Mouse (Mus musculus) cerebellum, adult 11 months (tissue): ENCODE measurements around the gene Cdk14.

Experiments used
- DNase-seq: peaks from one replicate; pipeline ENCODE4 v3.0.0; 2022

Cdk14 gene

DNA sequence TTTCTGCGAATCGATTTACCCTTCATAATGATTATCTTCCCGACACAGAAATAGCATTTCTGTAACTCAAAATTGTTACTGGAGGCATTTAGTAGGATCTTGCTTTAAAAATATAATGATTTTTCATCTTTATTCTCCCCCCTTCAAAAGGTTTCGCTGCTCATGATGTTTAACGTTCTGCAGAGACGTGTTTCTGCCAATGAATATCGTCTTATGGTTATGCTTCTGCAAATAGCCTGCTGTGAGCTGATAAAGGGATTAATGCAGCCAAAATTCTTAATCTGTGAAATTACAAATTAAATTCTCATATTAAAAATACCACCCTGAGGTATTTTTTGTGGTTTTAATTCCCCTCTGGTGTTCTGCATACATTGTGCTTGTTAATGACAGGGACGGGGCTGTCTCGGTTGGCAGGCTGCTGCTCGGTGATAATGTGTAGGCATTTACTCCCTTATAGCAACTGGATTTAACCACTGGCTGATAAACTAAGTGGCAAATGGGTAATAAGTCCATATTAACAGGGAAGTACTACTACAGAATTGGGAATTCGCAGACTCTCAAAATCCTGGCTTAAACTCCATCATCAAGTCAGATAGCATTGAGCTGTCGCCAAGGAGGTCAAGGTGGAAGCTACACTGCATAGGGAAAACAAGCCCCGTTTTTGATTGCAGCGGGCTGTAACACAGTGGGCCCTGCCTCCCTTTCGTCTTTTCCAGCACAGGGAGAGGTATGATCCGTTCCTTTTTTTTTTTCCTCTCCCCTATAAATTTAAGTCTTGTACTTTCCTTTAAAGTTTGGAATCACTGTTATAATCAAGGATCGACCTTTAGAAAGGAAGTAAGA lies 528.0 kb downstream of the Cdk14 start:
- no peak for DNase-seq

DNA sequence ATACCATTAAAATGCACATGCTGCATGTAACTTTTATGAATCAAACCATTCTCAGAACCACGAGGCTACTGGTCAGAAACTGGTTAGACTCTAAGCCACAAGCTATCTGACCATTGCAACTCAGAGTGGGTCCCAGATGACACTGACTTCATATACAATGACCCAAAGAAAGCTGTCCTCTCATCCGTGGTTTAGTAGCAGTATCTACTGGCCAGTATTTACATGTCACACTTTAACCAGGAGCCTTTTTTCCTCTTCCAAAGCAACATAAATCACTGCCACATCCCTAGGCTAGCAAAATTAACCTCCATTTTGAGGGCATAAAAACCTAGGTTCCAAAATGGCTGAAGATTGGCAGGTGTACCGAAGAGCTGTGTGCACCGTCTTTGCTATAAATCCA lies 533.0 kb downstream of the Cdk14 start:
- DNase-seq: no peak

DNA sequence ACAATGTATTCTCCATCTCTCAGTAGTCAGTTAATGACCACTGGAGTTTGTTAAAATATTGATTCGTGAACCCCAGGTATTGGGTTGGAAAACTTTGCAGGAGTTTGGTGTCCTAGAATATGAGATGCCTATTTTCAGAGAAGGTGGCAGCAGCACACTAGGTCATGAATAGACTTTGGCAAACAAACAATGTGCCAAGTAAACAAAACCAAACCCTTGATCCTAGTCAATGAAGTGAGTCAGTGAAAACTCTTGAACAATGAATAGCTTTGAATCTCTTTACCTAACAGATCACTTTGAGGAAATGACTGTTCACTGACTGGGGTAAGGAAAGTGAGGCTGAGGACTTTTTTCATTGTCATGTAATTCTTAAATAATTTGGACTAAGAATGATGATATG lies 537.3 kb downstream of the Cdk14 start:
- no peak for DNase-seq

DNA sequence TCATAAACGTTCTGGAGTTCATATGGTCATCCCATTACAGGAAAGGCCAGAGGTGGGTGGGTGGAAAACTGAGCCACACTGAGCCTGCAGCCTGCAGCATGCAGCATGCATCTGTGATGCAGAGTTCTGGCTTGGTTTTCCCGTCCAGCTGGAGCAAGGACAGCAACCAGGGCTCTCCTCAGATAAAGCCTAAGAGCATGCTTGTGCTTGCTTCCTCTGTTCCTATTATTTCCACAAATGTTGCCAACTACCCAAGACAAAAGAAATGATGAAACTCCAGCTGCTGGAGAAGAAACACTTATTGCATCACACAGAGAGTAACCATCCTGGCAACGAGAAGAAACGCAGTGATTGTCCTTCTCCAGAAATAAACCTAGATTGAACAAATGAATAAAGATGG lies 539.8 kb downstream of the Cdk14 start:
- no peak for DNase-seq

DNA sequence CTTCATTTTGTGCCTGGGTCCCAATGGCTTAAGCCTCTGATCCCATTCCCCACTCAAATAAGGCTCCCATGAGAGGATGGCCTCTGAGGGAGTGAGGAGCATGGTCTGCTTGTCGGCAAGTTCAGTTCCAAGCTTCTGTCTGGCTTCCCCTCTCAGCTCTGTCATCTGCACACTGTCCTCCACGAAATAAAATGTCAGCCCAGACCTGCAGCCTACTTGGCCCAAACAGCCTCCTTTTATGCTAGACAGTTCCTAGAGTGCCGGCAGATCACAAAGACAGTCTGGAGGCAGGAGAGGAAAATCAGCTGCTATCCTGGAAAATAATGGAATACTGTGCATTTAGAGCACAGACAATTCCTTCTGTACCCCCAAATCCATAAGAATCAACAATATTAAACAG lies 541.2 kb downstream of the Cdk14 start:
- no peak for DNase-seq

DNA sequence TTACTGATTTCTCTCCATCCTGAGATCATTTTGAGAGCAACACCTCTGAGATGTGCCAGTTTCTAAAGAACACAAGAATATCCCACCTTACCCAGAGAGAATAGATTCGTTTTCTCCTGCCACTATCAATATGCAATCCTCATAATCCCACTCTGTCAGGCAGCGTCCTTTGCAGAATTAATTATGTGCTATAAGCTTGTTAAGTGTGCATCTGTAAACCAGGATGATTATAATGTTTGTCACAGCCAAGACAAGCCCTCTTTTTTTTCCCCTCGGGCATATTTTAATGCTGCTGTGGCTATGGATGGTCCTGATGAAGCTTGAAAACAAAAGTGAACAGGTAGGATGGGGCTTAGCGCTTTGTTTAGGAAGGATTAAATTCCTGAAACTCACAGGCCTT lies 542.5 kb downstream of the Cdk14 start:
- no peak for DNase-seq

DNA sequence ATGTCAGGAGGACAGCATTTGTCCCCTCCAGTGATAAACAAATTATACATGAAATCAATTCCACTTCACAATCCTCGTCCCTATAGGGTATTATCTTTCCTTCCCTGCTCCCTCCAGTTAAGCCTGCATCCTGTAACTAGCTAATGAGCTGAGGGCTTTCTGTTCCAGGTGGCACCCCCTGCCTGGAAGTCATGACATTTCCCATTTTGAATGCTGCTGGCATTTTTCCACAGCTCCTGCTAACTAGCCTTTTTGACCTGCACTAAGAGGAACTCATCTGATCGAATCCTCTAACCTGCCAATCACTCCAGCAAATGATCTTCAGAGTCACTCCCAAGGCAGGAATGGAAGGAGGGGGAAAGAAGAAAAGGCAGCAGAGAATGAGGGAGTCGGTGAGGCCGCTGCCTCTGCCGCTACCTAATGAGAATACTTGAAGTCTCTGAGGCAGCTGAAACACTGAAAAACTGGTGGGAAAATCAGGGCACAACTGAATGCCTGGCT lies 542.9 kb downstream of the Cdk14 start:
- DNase-seq: no peak

DNA sequence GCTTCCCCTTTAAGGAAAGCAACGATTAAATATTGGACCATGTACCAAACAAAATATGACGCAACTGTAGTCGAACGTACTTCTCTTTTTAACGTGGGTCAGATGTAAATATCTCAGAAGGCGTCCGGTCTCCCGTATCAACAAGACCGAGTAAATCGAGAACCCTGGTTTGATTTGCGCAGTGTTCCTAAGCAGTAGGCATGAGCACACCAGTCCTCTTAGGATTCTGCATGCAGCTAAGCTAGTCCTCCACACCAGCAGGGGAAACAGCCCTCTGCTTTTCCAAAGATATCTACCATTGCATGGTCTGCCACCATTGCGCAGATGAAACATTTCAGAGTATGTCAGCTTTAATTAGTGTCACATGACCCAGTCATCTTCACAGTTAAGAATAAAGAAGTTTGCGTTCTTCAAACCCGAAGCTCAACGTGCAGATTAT lies 543.4 kb downstream of the Cdk14 start:
- no peak for DNase-seq

DNA sequence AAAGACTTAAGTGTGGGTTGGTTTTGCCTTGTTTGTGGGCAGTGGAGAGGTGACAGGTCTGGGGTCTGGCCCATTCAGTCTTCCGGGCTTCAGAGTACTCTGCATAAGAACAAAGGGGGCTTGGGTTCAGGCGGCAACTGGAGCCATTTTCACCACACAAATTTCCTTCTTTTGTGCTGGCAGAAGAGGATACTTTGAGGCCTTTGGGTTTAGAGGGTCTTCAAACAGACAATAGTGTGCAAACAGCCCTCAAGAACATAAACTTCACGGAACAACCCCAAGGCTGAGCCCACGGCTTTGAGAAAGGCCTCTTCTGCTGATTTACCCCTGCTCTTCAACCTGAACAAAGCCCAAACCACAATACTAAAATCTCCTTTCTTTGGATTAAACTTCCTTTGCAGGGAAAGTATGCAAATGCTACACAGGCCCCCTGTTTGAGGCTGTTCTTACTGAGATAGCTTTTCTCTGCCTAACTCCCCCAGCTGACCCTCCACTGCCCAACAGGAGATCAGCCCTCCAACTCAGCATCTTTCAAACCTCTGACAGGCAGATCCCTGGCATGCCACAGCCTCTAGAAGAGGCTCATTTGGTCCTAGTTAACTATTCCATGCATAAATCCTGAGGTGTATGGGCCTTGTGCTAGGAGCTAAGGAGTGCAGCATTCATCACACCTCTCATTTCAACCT lies 549.9 kb downstream of the Cdk14 start:
- DNase-seq: no peak

DNA sequence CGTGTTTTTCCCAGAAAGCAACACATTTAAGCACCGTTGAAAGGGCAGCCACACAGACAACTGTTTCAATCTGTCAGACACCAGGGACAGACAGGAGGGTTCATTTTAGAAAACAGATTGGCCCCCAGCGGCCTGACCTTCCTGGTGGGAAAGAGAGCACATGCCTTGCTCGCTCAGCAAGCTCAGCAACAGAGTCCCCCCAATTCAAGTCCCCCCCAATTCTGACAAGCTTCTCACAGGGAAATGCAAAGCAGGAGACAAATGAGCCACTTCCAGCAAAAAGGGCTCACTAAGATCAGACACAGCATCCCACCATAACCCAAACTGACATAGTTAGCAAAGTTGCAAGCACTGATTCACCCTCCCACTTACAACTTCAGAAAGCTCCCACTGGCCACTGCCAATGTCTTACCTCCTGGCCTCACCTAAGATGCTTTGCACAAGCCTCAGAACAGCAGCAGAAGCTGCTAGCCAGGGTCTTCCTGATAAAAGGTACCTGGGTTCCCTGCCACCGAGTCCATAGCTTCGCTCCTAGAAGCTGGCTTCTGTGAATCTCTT lies 551.5 kb downstream of the Cdk14 start:
- DNase-seq: no peak

DNA sequence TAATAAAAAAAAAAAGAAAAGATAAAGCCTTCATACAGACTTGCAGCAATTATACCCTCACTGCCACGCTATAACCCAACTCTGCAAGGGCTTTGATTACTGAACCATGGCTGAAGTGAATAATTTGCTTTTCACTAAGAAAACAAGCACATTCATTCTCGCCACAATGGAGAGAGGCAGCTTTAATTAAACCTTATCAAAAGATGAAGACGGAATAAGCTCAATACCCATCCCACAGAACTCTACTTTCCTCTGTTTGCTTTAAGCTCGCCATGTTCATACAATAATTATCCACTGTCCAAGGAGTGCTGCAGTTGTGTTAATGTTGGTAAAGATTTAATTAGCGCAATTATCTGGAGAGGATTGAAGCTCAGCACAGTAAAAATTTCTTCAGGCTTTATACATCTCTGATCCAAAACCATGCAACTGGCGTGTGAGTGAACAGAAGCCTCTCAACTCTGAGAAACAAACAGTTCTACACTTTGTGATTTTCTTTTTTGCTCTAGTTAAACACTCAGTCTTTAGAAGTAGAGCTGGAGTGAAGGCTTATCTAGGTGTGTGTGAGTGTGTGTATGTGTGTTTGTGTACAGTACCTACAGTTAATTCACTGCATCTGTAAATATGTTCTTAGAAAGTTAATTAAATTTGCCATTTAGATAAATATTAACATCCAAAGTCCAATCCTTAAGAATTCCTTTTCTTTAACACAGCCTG lies 552.1 kb downstream of the Cdk14 start:
- DNase-seq: no peak

DNA sequence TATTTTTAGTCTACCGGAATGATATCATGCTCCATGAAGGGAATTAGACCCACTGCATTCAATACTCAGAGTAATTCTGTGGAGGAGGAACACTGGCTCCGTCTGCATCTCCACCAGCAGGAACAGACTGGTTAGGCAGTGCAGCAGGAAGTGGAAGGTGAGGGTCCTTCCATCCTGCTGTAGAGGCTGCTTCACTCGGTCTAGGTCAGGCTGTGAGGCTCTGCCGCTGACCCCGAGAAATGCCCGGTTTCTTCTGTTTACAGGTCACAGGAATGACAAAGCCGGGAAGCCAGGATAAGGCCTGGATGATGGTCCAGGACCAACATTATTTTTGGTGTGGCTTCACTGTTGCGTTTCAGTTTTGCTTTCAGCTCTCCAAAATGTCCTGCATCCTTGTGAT lies 553.2 kb downstream of the Cdk14 start:
- no peak for DNase-seq

DNA sequence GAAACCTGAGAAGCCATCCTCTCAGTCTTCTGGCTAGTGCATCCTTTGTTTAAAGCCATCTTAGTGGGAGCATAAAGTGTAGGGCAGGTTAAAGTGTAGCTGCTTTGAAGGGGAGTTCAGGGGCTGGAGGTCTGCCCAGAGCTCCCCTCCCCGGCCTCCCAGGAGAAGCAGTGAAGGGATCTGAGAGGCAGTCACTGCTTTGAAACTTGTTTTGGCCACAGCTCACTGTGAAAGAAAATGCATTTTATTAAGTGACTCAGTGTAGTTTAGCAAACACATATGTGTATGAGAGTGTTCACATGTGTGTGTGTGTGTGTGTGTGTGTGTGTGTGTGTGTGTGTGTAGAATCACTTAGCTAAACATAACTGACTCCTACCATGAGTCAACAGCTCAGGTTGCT lies 554.0 kb downstream of the Cdk14 start:
- no peak for DNase-seq

DNA sequence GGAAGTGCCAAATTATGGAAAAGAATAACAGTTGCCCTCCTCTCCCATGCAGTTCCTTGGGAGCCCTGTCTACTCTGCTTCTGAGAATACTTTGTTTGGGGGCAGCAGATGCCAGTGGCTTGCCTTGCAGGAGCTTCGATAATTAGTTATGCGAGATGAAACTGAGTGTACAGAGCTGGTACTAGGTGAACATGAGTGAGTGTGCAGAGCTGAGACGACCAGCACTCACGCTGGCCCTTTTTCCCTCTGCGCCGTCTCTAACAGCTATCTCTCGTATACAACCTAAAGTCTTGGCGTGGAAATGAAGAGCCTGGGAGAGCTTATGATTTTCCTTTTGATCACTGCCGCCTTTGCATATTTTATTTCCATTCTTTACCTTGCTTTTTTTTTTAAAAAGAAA lies 558.5 kb downstream of the Cdk14 start:
- no peak for DNase-seq

DNA sequence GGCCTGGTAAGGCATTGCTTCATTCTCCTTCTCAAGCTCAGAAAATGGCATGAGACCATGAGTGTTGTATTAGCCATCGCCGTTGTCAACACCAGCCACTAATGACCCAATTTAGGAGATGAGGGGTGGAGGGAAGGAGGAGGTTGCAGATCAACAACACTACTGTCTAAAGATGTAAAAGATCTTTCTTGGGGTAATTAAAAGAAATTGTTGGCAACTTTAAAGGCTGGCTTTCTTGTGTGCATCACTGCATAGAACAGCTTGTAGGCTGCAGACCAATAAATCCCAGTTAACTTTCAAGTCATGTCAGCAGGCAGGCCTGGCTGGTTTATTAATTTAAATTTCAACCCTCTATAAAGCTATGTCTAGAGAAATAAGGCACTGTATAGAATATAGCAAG lies 559.0 kb downstream of the Cdk14 start:
- DNase-seq: no peak

DNA sequence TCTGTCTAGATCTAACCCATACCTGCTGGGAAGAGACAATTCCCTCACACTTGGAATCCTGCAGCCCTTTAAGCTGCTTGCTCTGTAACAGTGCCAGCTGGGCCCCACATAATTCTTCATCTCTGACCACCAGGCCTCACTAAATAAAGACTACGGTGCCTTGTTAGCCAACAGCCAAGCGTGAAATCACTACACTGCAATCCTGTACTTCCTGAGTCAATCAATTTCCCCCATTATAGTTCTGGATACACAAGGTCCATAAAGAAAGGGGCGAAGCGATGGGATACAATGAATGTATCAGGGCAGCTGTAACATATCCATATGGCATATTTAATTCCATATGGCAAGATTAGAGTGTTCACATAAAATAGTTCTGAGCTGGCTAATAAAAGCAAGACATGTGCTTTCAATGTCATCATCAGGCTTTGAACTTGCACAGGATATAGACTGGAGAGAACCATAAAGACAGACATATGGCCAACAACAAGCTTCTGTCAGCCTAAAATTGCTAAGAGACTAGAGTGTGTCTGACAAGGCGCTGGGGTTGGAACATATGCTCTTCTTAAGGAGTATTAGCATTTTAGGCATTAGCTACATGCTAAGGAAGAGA lies 562.0 kb downstream of the Cdk14 start:
- no peak for DNase-seq

DNA sequence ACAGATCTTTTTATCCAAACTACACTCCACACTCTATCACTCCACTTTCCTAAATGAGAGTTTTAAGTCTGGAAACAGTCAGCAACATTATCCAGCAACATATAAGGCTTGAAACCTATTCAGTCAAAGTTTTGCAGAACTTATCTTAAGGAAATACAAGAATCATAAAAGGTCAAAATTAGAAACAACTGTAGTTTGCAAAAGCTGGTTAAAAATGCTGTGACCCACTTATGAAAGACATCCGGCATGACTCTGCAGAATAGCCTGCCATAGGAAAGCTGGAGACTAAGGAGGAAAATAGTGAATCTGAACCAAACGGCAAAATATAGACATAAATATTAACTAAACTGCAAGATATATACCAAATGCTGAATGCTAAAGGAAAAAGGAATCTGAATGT lies 566.6 kb downstream of the Cdk14 start:
- DNase-seq: no peak

DNA sequence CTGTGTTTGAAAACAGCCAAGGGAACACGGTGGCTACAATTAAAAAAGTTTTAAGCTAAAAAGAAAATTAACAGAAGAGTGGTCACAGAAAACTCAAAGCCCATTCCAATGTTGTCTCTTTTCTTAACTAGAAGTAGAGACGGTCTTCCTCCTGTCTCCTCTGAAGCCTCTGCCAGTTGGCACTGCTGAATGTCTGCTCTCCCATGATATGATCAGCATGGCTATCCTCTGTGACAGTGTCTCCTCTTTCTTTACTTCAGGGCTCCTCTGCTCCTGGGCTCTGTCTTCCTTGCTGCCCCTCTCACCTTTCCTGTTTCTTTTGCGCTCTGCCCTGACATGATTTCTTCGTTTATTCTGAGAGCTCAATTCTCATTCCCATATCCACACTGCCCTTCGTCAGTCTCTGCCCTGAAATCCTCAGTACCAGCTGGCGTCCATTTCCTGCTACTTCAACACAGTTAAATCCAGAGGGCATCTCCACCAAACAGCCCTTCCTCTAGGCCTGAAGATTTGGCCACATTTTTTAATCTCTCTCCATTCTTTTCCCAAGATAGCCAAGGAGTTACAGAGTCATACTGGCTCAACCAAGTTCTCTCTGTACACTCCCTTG lies 567.3 kb downstream of the Cdk14 start:
- no peak for DNase-seq

DNA sequence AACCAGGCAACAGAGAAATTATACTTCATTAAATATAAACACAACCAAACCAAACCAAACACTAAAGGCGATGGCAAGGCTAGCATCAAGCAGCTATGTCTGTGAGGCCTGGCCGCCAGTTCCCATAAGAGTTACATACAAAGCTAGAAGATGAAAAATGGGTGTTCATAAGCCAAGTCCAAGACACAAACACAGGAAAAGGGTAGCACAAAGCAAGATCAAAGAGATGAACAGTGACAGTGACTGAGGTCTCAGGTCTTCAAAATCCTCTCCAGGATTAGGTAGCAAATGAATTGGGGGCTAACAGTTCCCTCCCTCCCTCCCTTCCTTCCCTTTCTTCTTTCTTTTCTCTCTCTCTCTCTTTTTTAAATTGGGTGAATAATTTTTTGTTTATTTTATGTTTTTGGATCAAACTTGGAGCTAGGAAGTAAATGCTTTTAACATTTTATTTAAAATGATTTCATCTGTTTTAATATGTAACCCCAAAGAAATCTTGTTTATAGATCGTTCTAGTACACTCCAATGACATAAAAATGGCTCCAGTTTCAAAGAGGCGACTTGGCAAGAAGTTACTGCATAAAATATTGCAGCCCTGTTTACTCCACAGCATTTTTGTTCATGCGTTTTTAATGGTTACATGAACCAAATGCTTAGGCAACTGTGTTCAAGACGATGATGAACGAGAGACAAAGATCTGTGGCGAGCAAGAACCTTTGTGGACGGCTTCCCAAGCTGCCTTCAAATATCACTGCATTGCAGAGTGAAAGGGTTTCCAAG lies 568.0 kb downstream of the Cdk14 start:
- DNase-seq: no peak

DNA sequence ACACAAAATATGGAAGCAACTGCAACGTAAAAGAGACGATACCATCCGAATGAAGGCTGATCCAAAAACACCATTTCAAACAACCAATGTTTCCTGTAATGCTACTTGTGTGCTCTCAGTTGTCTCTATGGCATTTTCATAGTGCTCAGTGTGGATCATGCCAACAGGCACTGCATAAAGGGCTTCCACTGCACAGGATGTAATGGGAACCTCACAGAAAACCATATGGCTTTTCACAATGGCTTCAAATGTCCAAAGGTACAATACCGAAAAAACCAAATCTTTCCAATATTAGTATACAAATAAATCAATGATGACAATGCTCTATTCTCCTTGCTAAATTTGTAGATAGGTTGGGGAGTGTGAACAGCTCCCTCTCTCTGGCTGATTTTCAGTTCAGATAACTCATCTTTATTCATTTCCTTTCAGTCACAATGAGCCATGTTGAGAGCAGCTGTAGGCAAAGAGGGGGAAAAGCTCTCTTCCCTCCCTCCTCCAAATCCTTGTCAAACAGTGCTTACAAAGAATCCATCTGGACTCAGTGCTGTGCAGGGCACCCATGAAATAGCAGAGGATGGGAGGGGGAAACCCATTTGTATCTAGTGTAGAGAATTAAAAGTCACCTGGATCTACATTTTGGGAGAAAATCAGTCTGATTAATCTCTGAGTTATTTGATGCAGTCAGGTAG lies 568.7 kb downstream of the Cdk14 start:
- DNase-seq: no peak
